Mouse (Mus musculus): ENCODE measurements around the gene Fbxl18. TPM values are rescaled to one million over a fixed set of nuclear protein-coding genes. Genes with fewer than 3 reads are reported as not detected.
A peak's percentile ranks its signal among the peaks of the same experiment; 100 is the strongest.

The Fbxl18 gene
- polyA plus RNA-seq, 1 experiment, result 9.5 TPM

GRCm38 (mm10) chr5:142818435-142819360 lies 76.5 kb downstream of the Fbxl18 start:
- Histone ChIP-seq H3ac (ENCODE audit: control insufficient read depth, insufficient read length, low read depth) (peak overlapping the region; percentile 85), H3K27me3 (ENCODE audit: control insufficient read depth, insufficient read depth, insufficient read length) (no peaks in the 10 kb centered on the region), H3K4me3 (ENCODE audit: insufficient read depth, poor library complexity, severe bottlenecking) (peak overlapping the region; percentile 75), H3K79me3 (ENCODE audit: low read depth) (peaks cover 60% of the 10 kb centered on the region), H3K36me3 (ENCODE audit: control insufficient read depth, insufficient read depth) (peaks cover 5% of the 10 kb centered on the region), H3K79me2 (ENCODE audit: control insufficient read depth, insufficient read depth) (peaks cover 73% of the 10 kb centered on the region)
- no peak for TF ChIP-seq CEBPB (IDR thresholded peaks at IDR 0.05; ENCODE audit: low read depth)
- TF ChIP-seq MYOD1 (IDR thresholded peaks at IDR 0.05; ENCODE audit: control insufficient read depth, insufficient read length, low read depth), result no peak

GRCm38 (mm10) chr5:142817524-142818434 lies 77.4 kb downstream of the Fbxl18 start, which contains the start of gene Tnrc18:
Gene Tnrc18 (minus strand): TSS chr5:142817662.
- H3ac ChIP-seq (ENCODE audit: control insufficient read depth, insufficient read length, low read depth), result peak within 1 kb of the TSS; percentile 84
- peaks cover 5% of the 10 kb centered on the region for H3K36me3 ChIP-seq (ENCODE audit: control insufficient read depth, insufficient read depth)
- TF ChIP-seq MAX (IDR thresholded peaks at IDR 0.05) (peak; percentile 42), FOSL1 (IDR thresholded peaks at IDR 0.05; ENCODE audit: insufficient read depth, low read length, poor library complexity, severe bottlenecking) (no peak), CTCF (IDR thresholded peaks at IDR 0.05; ENCODE audit: control insufficient read depth, insufficient read depth, insufficient read length) (no peak), MYOG (IDR thresholded peaks at IDR 0.05; ENCODE audit: control insufficient read depth, extremely low read depth, insufficient read length) (no peak), CEBPB (IDR thresholded peaks at IDR 0.05; ENCODE audit: low read depth) (peak; percentile 64), USF1 (IDR thresholded peaks at IDR 0.05; ENCODE audit: low read depth) (no peak)
- no peaks in the 10 kb centered on the region for H3K27me3 ChIP-seq (ENCODE audit: control insufficient read depth, insufficient read depth, insufficient read length)
- H3K79me2 ChIP-seq (ENCODE audit: control insufficient read depth, insufficient read depth), result peaks cover 82% of the 10 kb centered on the region
- peaks cover 69% of the 10 kb centered on the region for H3K79me3 ChIP-seq (ENCODE audit: low read depth)
- peak within 1 kb of the TSS; percentile 78 for H3K4me3 ChIP-seq (ENCODE audit: insufficient read depth, poor library complexity, severe bottlenecking)

Other genes with a start within 250 kb of the Fbxl18 start
- 0.05 TPM for gene Slc29a4, start 202.9 kb downstream of the Fbxl18 start, polyA plus RNA-seq (2012; fragmentation: generic; extraction: Trizol)
- gene Tnrc18, start 77.8 kb downstream of the Fbxl18 start, polyA plus RNA-seq (2012; fragmentation: generic; extraction: Trizol), result 44.3 TPM
- gene Actb, start 11.3 kb upstream of the Fbxl18 start, polyA plus RNA-seq (2012; fragmentation: generic; extraction: Trizol), result 6,665 TPM
- gene Fscn1, start 64.9 kb upstream of the Fbxl18 start, polyA plus RNA-seq (2012; fragmentation: generic; extraction: Trizol), result 583 TPM
- gene Rnf216, start 217.6 kb upstream of the Fbxl18 start, polyA plus RNA-seq (2012; fragmentation: generic; extraction: Trizol), result 12.2 TPM

All from C2C12 (cell line).